Mouse (Mus musculus) CH12.LX (cell line): ENCODE data around the gene Tinf2. TPM values are rescaled to one million over a fixed set of nuclear protein-coding genes. Genes with fewer than 3 reads are reported as not detected.

Experiments used
- DNase-seq: peaks from one replicate; pipeline ENCODE4 v3.0.0-alpha.2; 2013; ENCODE audit errors: extremely low read depth
- H3K27ac ChIP-seq: 2 replicates; pipeline ENCODE4 v1.5.1; 2012; ENCODE audit warnings: low read depth, mild to moderate bottlenecking, control low read depth, moderate library complexity; ENCODE audit not compliant: insufficient read depth
- H3K27me3 ChIP-seq: replicated peaks from 2 replicates; pipeline ENCODE3; 2012; ENCODE audit warnings: inconsistent platforms
- H3K36me3 ChIP-seq, 2 experiments: replicated peaks in 1 of 2; 2 replicates each; pipeline versions ENCODE3 to v1.6.1; 2012; ENCODE audit warnings: inconsistent platforms in 1 of 2, low read length in 1 of 2, mild to moderate bottlenecking in 1 of 2, mixed read lengths in 1 of 2, moderate library complexity in 1 of 2; ENCODE audit not compliant: control insufficient read depth in 1 of 2, insufficient read depth in 1 of 2
- H3K4me1 ChIP-seq, 2 experiments: 2 replicates each; pipeline ENCODE4 v1.6.1; 2012; ENCODE audit warnings: inconsistent platforms in 1 of 2, moderate library complexity in 1 of 2; ENCODE audit not compliant: insufficient read depth in 2 of 2, control insufficient read depth in 1 of 2
- H3K4me2 ChIP-seq: 2 replicates; pipeline ENCODE4 v1.6.1; 2012; ENCODE audit warnings: low read depth, mild to moderate bottlenecking, control low read depth; ENCODE audit not compliant: poor library complexity, insufficient read depth, severe bottlenecking
- H3K4me3 ChIP-seq, 3 experiments: fragments of 150-350 bp in 1 of 3; sonication (generic) in 1 of 3; replicated peaks in 1 of 3; 2 replicates each; pipeline versions ENCODE3 to v1.5.1; 2011 to 2012; ENCODE audit warnings: low read depth in 2 of 3, low read length in 2 of 3, mild to moderate bottlenecking in 2 of 3, moderate library complexity in 2 of 3, control low read depth in 1 of 3, improper control_type of control experiment in 1 of 3, inconsistent platforms in 1 of 3, mixed read lengths in 1 of 3; ENCODE audit not compliant: poor library complexity in 1 of 3
- H3K79me2 ChIP-seq: replicated peaks from 2 replicates; pipeline ENCODE4 v1.6.1; 2012; ENCODE audit warnings: mild to moderate bottlenecking, moderate library complexity; ENCODE audit not compliant: control insufficient read depth, poor library complexity, insufficient read depth, severe bottlenecking; ENCODE audit errors: extremely low read depth
- H3K9ac ChIP-seq: 2 replicates; pipeline ENCODE4 v1.6.1; 2012; ENCODE audit warnings: low read depth, mild to moderate bottlenecking, control low read depth, moderate library complexity; ENCODE audit not compliant: insufficient read depth
- H3K9me3 ChIP-seq: replicated peaks from 2 replicates; pipeline ENCODE3; 2012; ENCODE audit warnings: low read length, inconsistent platforms, mixed read lengths
- BHLHE40 ChIP-seq: IDR thresholded peaks from 2 replicates; pipeline ENCODE4 v1.6.1; 2011; ENCODE audit warnings: mild to moderate bottlenecking, low read depth, low read length, improper control_type of control experiment
- CTCF ChIP-seq, 2 experiments: IDR thresholded peaks in 1 of 2; conservative IDR thresholded peaks in 1 of 2; 2 replicates each; pipeline ENCODE4 v1.5.1; 2011 to 2012; ENCODE audit warnings: low read depth in 2 of 2, low read length in 2 of 2, improper control_type of control experiment in 1 of 2, inconsistent platforms in 1 of 2, mild to moderate bottlenecking in 1 of 2, moderate library complexity in 1 of 2
- E2F4 ChIP-seq: IDR thresholded peaks from 2 replicates; pipeline ENCODE4 v1.6.1; 2011; ENCODE audit warnings: low read depth, low read length, improper control_type of control experiment; ENCODE audit not compliant: insufficient replicate concordance
- ELF1 ChIP-seq: IDR thresholded peaks from 2 replicates; pipeline ENCODE4 v1.6.1; 2014; ENCODE audit warnings: low read depth, mild to moderate bottlenecking, inconsistent platforms, low read length, improper control_type of control experiment
- GABPA ChIP-seq: IDR thresholded peaks from 2 replicates; pipeline ENCODE4 v1.6.1; 2012; ENCODE audit warnings: low read depth, low read length, improper control_type of control experiment, inconsistent platforms; ENCODE audit not compliant: insufficient replicate concordance
- HCFC1 ChIP-seq: IDR thresholded peaks from 2 replicates; pipeline ENCODE4 v1.6.1; 2012; ENCODE audit warnings: low read depth, mild to moderate bottlenecking, inconsistent platforms, low read length, improper control_type of control experiment
- IRF4 ChIP-seq: IDR thresholded peaks from 2 replicates; pipeline ENCODE4 v1.6.1; 2014; ENCODE audit warnings: low read depth, mild to moderate bottlenecking, inconsistent platforms, low read length, improper control_type of control experiment
- JUN ChIP-seq: IDR thresholded peaks from 2 replicates; pipeline ENCODE4 v1.6.1; 2011; ENCODE audit warnings: low read depth, mild to moderate bottlenecking, low read length, improper control_type of control experiment, moderate library complexity; ENCODE audit not compliant: insufficient read depth
- JUND ChIP-seq: conservative IDR thresholded peaks from 2 replicates; pipeline ENCODE4 v1.6.1; 2011; ENCODE audit warnings: low read depth, low read length, improper control_type of control experiment
- KAT2A ChIP-seq: IDR thresholded peaks from 2 replicates; pipeline ENCODE4 v1.6.1; 2012; ENCODE audit warnings: low read length, improper control_type of control experiment, inconsistent platforms; ENCODE audit not compliant: insufficient replicate concordance
- MAFK ChIP-seq: IDR thresholded peaks from 2 replicates; pipeline ENCODE4 v1.6.1; 2011; ENCODE audit warnings: low read length, improper control_type of control experiment; ENCODE audit not compliant: insufficient replicate concordance
- MAZ ChIP-seq: IDR thresholded peaks from 2 replicates; pipeline ENCODE4 v1.6.1; 2012; ENCODE audit warnings: low read depth, mild to moderate bottlenecking, inconsistent platforms, low read length, improper control_type of control experiment, moderate library complexity
- MEF2A ChIP-seq: IDR thresholded peaks from 2 replicates; pipeline ENCODE4 v1.6.1; 2014; ENCODE audit warnings: low read depth, mild to moderate bottlenecking, inconsistent platforms, low read length, improper control_type of control experiment, borderline replicate concordance
- MXI1 ChIP-seq: IDR thresholded peaks from 2 replicates; pipeline ENCODE4 v1.6.1; 2011; ENCODE audit warnings: mild to moderate bottlenecking, low read depth, low read length, improper control_type of control experiment
- MYC ChIP-seq: IDR thresholded peaks from 2 replicates; pipeline ENCODE4 v1.6.1; 2011; ENCODE audit warnings: low read depth, mild to moderate bottlenecking, improper control_type of control experiment, low read length
- NELFE ChIP-seq: IDR thresholded peaks from 2 replicates; pipeline ENCODE4 v1.6.1; 2011; ENCODE audit warnings: low read depth, low read length, improper control_type of control experiment
- PAX5 ChIP-seq: IDR thresholded peaks from 2 replicates; pipeline ENCODE4 v1.6.1; 2012; ENCODE audit warnings: low read length, inconsistent platforms, mixed read lengths
- POLR2A ChIP-seq: IDR thresholded peaks from 2 replicates; pipeline ENCODE4 v1.6.1; 2011; ENCODE audit warnings: low read depth, mild to moderate bottlenecking, improper control_type of control experiment, low read length
- POLR2AphosphoS2 ChIP-seq: IDR thresholded peaks from 2 replicates; pipeline ENCODE4 v1.6.1; 2011; ENCODE audit warnings: low read depth, low read length, improper control_type of control experiment
- RCOR1 ChIP-seq: conservative IDR thresholded peaks from 2 replicates; pipeline ENCODE4 v1.6.1; 2012; ENCODE audit warnings: low read depth, mild to moderate bottlenecking, inconsistent platforms, low read length, improper control_type of control experiment
- SIN3A ChIP-seq: IDR thresholded peaks from 2 replicates; pipeline ENCODE4 v1.6.1; 2012; ENCODE audit warnings: low read length, improper control_type of control experiment, inconsistent platforms
- TBP ChIP-seq: conservative IDR thresholded peaks from 2 replicates; pipeline ENCODE4 v1.6.1; 2011; ENCODE audit warnings: low read depth, low read length, improper control_type of control experiment
- TCF12 ChIP-seq: IDR thresholded peaks from 2 replicates; pipeline ENCODE4 v1.6.1; 2014; ENCODE audit warnings: low read depth, mild to moderate bottlenecking, inconsistent platforms, low read length, improper control_type of control experiment
- UBTF ChIP-seq: IDR thresholded peaks from 2 replicates; pipeline ENCODE4 v1.6.1; 2012; ENCODE audit warnings: low read depth, mild to moderate bottlenecking, inconsistent platforms, low read length, improper control_type of control experiment, moderate library complexity
- USF1 ChIP-seq: IDR thresholded peaks from 2 replicates; pipeline ENCODE4 v1.6.1; 2014; ENCODE audit warnings: low read depth, mild to moderate bottlenecking, inconsistent platforms, low read length, improper control_type of control experiment
- USF2 ChIP-seq: conservative IDR thresholded peaks from 2 replicates; pipeline ENCODE4 v1.6.1; 2011; ENCODE audit warnings: low read depth, low read length, improper control_type of control experiment
- ZC3H11A ChIP-seq: IDR thresholded peaks from 2 replicates; pipeline ENCODE4 v1.6.1; 2012; ENCODE audit warnings: low read depth, mild to moderate bottlenecking, inconsistent platforms, low read length, improper control_type of control experiment
- ZKSCAN1 ChIP-seq: IDR thresholded peaks from 2 replicates; pipeline ENCODE4 v1.6.1; 2012; ENCODE audit warnings: low read depth, inconsistent platforms, low read length, improper control_type of control experiment, borderline replicate concordance
- ZNF384 ChIP-seq: IDR thresholded peaks from 2 replicates; pipeline ENCODE4 v1.6.1; 2012; ENCODE audit warnings: low read depth, low read length, improper control_type of control experiment, inconsistent platforms
- dilution Hi-C: fragments of 300-500 bp; cut with MboI; formaldehyde crosslinking; loops from 2 replicates; pipeline ENCODE4 v1.14.3; 2020; ENCODE audit warnings: low sequenced_read_pairs; ENCODE audit not compliant: extremely low pct_unique_long_range_greater_than_20kb, extremely low pct_ligation_motif_present
- in situ Hi-C: fragments of 300-500 bp; cut with MboI; formaldehyde crosslinking; loops from 3 replicates; pipeline ENCODE4 v1.14.3; 2019; ENCODE audit warnings: low sequenced_read_pairs, low pct_ligation_motif_present, low pct_unique_long_range_greater_than_20kb, mixed read lengths
- polyA plus RNA-seq: library from polyadenylated mRNA; unstranded; fragments of >175 nt; gene quantifications from 2 replicates; pipeline ENCODE4 v1.2.1, GENCODE M21; 2012; ENCODE audit warnings: low read depth; ENCODE audit not compliant: insufficient read length
- total RNA-seq, 2 experiments: library from RNA; depleted of rRNA; stranded (reverse); fragments of 300-350 nt in 1 of 2; fragments of >200 nt in 1 of 2; gene quantifications; 2 replicates each; pipeline ENCODE4 v1.2.3; 2012 to 2014

Gene Tinf2
- total and polyA plus RNA-seq, 3 experiments, result 23.3 to 31.1 (median 29.1) TPM

- in situ Hi-C loops (no loop called here), dilution Hi-C loops (no loop called here)
- TF ChIP-seq GABPA (no peak), CTCF (conservative IDR thresholded peaks at IDR 0.05 in 1 of 2, IDR thresholded peaks at IDR 0.05 in 1 of 2; ENCODE audit: low read depth in 2 of 2, low read length in 2 of 2) (no peak), HCFC1 (no peak), JUND (no peak), TCF12 (no peak), USF1 (no peak), JUN (no peak), PAX5 (no peak), E2F4 (no peak), BHLHE40 (no peak), POLR2AphosphoS2 (no peak), SIN3A (no peak), MAZ (no peak), ZC3H11A (no peak), RCOR1 (no peak), MAFK (no peak)
- Histone ChIP-seq H3K4me2 (peak overlapping the region; percentile 46), H3K79me2 (no peaks in the 10 kb centered on the region), H3K9ac (peak overlapping the region; percentile 56; the same call in 1 of the 2 replicates), H3K36me3 (peaks cover 23 to 32% of the 10 kb centered on the region in 2 experiments), H3K9me3 (no peaks in the 10 kb centered on the region), H3K27ac (no peak overlapping the region), H3K27me3 (peaks cover 18% of the 10 kb centered on the region), H3K4me1 (peaks cover 15 to 40% of the 10 kb centered on the region in 2 experiments), H3K4me3 (peak overlapping the region; percentile 44 to 84 (median 65))
- no peak for DNase-seq
Measured at GRCm38 (mm10) chr14:55722438-55722945, 40.9 kb upstream of the Tinf2 start.

GRCm38 (mm10) chr14:55721700-55722437, 40.2 kb upstream of the Tinf2 start, which contains the start of gene Rabggta:
Gene Rabggta, minus strand, starts transcription at chr14:55722263.
- Histone ChIP-seq H3K27me3 (peaks cover 12% of the 10 kb centered on the region), H3K4me1 (peaks cover 15 to 40% of the 10 kb centered on the region in 2 experiments), H3K4me3 (peak within 1 kb of the TSS; percentile 44 to 84 (median 65)), H3K27ac (peak within 1 kb of the TSS; percentile 70), H3K9ac (peak within 1 kb of the TSS; percentile 62), H3K4me2 (peak within 1 kb of the TSS; percentile 58), H3K36me3 (peaks cover 29 to 38% of the 10 kb centered on the region in 2 experiments), H3K79me2 (no peaks in the 10 kb centered on the region), H3K9me3 (no peaks in the 10 kb centered on the region)
- dilution Hi-C loops, result no loop called here
- DNase-seq, result peak; percentile 91
- in situ Hi-C loops, result no loop called here
- TF ChIP-seq NELFE (peak; percentile 55), KAT2A (0 out of 2 replicates have a peak, but pooled peaks have one; percentile 59), USF2 (no peak), POLR2AphosphoS2 (no peak), CTCF (conservative IDR thresholded peaks at IDR 0.05 in 1 of 2, IDR thresholded peaks at IDR 0.05 in 1 of 2; ENCODE audit: low read depth in 2 of 2, low read length in 2 of 2) (peak; percentile 46 to 90), POLR2A (peak; percentile 75), SIN3A (peak; percentile 75), MEF2A (peak; percentile 48; the same call in 1 of the 2 replicates), GABPA (peak; percentile 85), E2F4 (no peak), TCF12 (peak; percentile 92), ELF1 (peak; percentile 90), JUN (no peak), HCFC1 (peak; percentile 83), PAX5 (no peak), MXI1 (peak; percentile 95), ZKSCAN1 (no peak), UBTF (no peak), ZNF384 (no peak), TBP (0 out of 2 replicates have a peak, but pooled peaks have one; percentile 27), IRF4 (peak; percentile 67), MYC (peak; percentile 90; the same call in 1 of the 2 replicates)
